Mouse (Mus musculus): Measurements from ENCODE around the gene Lmntd1. TPM values are rescaled to one million over a fixed set of nuclear protein-coding genes. Genes with fewer than 3 reads are reported as not detected.

The Lmntd1 gene
- polyA plus RNA-seq, 1 experiment from 2014 or later, result 1.1 TPM

GRCm38 (mm10) chr6:145640971-145641506 is 26.9 kb upstream of the Lmntd1 start:
- Histone ChIP-seq H3K9ac (ENCODE audit: low read length) (no peak overlapping the region), H3K36me3 (ENCODE audit: control insufficient read depth, insufficient read depth, low read length) (no peaks in the 10 kb centered on the region), H3K4me1 (ENCODE audit: control insufficient read depth, insufficient read depth, low read length) (peaks cover 3% of the 10 kb centered on the region; the same call in 1 of the 2 replicates), H3K4me2 (ENCODE audit: low read depth, low read length) (no peak overlapping the region), H3K4me3 (replicated peaks; ENCODE audit: low read length) (no peak overlapping the region), H3K27me3 (ENCODE audit: control insufficient read depth, insufficient read depth, low read length) (no peaks in the 10 kb centered on the region), H3K27ac (ENCODE audit: low read length) (no peak overlapping the region), H3K9me3 (replicated peaks; ENCODE audit: control insufficient read depth, low read length) (0 out of 2 replicates have a peak, but pooled peaks cover 5% of the 10 kb centered on the region)
- no peak for ATAC-seq (ENCODE audit: insufficient read depth, low FRiP score)
- 45% methylated on average over 4 of the region's 4 CpGs for WGBS

- Histone ChIP-seq H3K27me3 (ENCODE audit: control insufficient read depth, insufficient read depth, low read length) (no peaks in the 10 kb centered on the region), H3K4me1 (ENCODE audit: control insufficient read depth, insufficient read depth, low read length) (peaks cover 3% of the 10 kb centered on the region; the same call in 1 of the 2 replicates), H3K4me2 (ENCODE audit: low read depth, low read length) (no peak overlapping the region), H3K36me3 (ENCODE audit: control insufficient read depth, insufficient read depth, low read length) (no peaks in the 10 kb centered on the region), H3K27ac (ENCODE audit: low read length) (no peak overlapping the region), H3K9me3 (replicated peaks; ENCODE audit: control insufficient read depth, low read length) (0 out of 2 replicates have a peak, but pooled peaks cover 5% of the 10 kb centered on the region), H3K4me3 (replicated peaks; ENCODE audit: low read length) (no peak overlapping the region), H3K9ac (ENCODE audit: low read length) (no peak overlapping the region)
- ATAC-seq (ENCODE audit: insufficient read depth, low FRiP score), result no peak
- WGBS, result 52% methylated on average over 6 of the region's 6 CpGs
Measured at GRCm38 (mm10) chr6:145638248-145638647, 24.1 kb upstream of the Lmntd1 start.

GRCm38 (mm10) chr6:145636682-145637081 is 22.6 kb upstream of the Lmntd1 start:
- Histone ChIP-seq H3K36me3 (ENCODE audit: control insufficient read depth, insufficient read depth, low read length) (no peaks in the 10 kb centered on the region), H3K27me3 (ENCODE audit: control insufficient read depth, insufficient read depth, low read length) (no peaks in the 10 kb centered on the region), H3K4me1 (ENCODE audit: control insufficient read depth, insufficient read depth, low read length) (peaks cover 3% of the 10 kb centered on the region; the same call in 1 of the 2 replicates), H3K9me3 (replicated peaks; ENCODE audit: control insufficient read depth, low read length) (0 out of 2 replicates have a peak, but pooled peaks cover 5% of the 10 kb centered on the region), H3K4me3 (replicated peaks; ENCODE audit: low read length) (no peak overlapping the region), H3K27ac (ENCODE audit: low read length) (no peak overlapping the region), H3K9ac (ENCODE audit: low read length) (no peak overlapping the region), H3K4me2 (ENCODE audit: low read depth, low read length) (no peak overlapping the region)
- ATAC-seq (ENCODE audit: insufficient read depth, low FRiP score), result no peak
- 48% methylated on average over 4 of the region's 4 CpGs for WGBS

GRCm38 (mm10) chr6:145634454-145634853 is 20.3 kb upstream of the Lmntd1 start:
- H3K36me3 ChIP-seq (ENCODE audit: control insufficient read depth, insufficient read depth, low read length), result no peaks in the 10 kb centered on the region
- H3K9me3 ChIP-seq (replicated peaks; ENCODE audit: control insufficient read depth, low read length), result no peaks in the 10 kb centered on the region
- no peak overlapping the region for H3K27ac ChIP-seq (ENCODE audit: low read length)
- no peak overlapping the region for H3K4me3 ChIP-seq (replicated peaks; ENCODE audit: low read length)
- H3K4me1 ChIP-seq (ENCODE audit: control insufficient read depth, insufficient read depth, low read length), result peaks cover 3% of the 10 kb centered on the region; the same call in 1 of the 2 replicates
- no peaks in the 10 kb centered on the region for H3K27me3 ChIP-seq (ENCODE audit: control insufficient read depth, insufficient read depth, low read length)
- no peak overlapping the region for H3K9ac ChIP-seq (ENCODE audit: low read length)
- WGBS, result 78% methylated on average over 2 of the region's 2 CpGs
- no peak for ATAC-seq (ENCODE audit: insufficient read depth, low FRiP score)
- H3K4me2 ChIP-seq (ENCODE audit: low read depth, low read length), result no peak overlapping the region

GRCm38 (mm10) chr6:145630269-145630668 is 16.1 kb upstream of the Lmntd1 start:
- Histone ChIP-seq H3K27ac (ENCODE audit: low read length) (no peak overlapping the region), H3K9ac (ENCODE audit: low read length) (no peak overlapping the region), H3K4me1 (ENCODE audit: control insufficient read depth, insufficient read depth, low read length) (no peaks in the 10 kb centered on the region), H3K4me2 (ENCODE audit: low read depth, low read length) (no peak overlapping the region), H3K4me3 (replicated peaks; ENCODE audit: low read length) (no peak overlapping the region), H3K36me3 (ENCODE audit: control insufficient read depth, insufficient read depth, low read length) (no peaks in the 10 kb centered on the region), H3K9me3 (replicated peaks; ENCODE audit: control insufficient read depth, low read length) (no peaks in the 10 kb centered on the region), H3K27me3 (ENCODE audit: control insufficient read depth, insufficient read depth, low read length) (no peaks in the 10 kb centered on the region)
- WGBS, result 44% methylated on average over 6 of the region's 6 CpGs
- no peak for ATAC-seq (ENCODE audit: insufficient read depth, low FRiP score)

GRCm38 (mm10) chr6:145623141-145623540 is 9.0 kb upstream of the Lmntd1 start:
- no peaks in the 10 kb centered on the region for H3K4me1 ChIP-seq (ENCODE audit: control insufficient read depth, insufficient read depth, low read length)
- H3K4me2 ChIP-seq (ENCODE audit: low read depth, low read length), result no peak overlapping the region
- no peaks in the 10 kb centered on the region for H3K9me3 ChIP-seq (replicated peaks; ENCODE audit: control insufficient read depth, low read length)
- no peaks in the 10 kb centered on the region for H3K27me3 ChIP-seq (ENCODE audit: control insufficient read depth, insufficient read depth, low read length)
- H3K27ac ChIP-seq (ENCODE audit: low read length), result no peak overlapping the region
- WGBS, result 89% methylated on average over 4 of the region's 4 CpGs
- H3K4me3 ChIP-seq (replicated peaks; ENCODE audit: low read length), result no peak overlapping the region
- H3K36me3 ChIP-seq (ENCODE audit: control insufficient read depth, insufficient read depth, low read length), result no peaks in the 10 kb centered on the region
- no peak overlapping the region for H3K9ac ChIP-seq (ENCODE audit: low read length)
- ATAC-seq (ENCODE audit: insufficient read depth, low FRiP score), result no peak

- Histone ChIP-seq H3K36me3 (ENCODE audit: control insufficient read depth, insufficient read depth, low read length) (no peaks in the 10 kb centered on the region), H3K27ac (ENCODE audit: low read length) (no peak overlapping the region), H3K4me3 (replicated peaks; ENCODE audit: low read length) (no peak overlapping the region), H3K9me3 (replicated peaks; ENCODE audit: control insufficient read depth, low read length) (no peaks in the 10 kb centered on the region), H3K4me1 (ENCODE audit: control insufficient read depth, insufficient read depth, low read length) (no peaks in the 10 kb centered on the region), H3K4me2 (ENCODE audit: low read depth, low read length) (no peak overlapping the region), H3K27me3 (ENCODE audit: control insufficient read depth, insufficient read depth, low read length) (no peaks in the 10 kb centered on the region), H3K9ac (ENCODE audit: low read length) (0 out of 2 replicates have a peak overlapping the region, but pooled peaks have one; percentile 20)
- WGBS, result 76% methylated on average over 5 of the region's 5 CpGs
- no peak for ATAC-seq (ENCODE audit: insufficient read depth, low FRiP score)
Measured at GRCm38 (mm10) chr6:145616402-145617229, 2.5 kb upstream of the Lmntd1 start.

- H3K9me3 ChIP-seq (replicated peaks; ENCODE audit: control insufficient read depth, low read length), result no peaks in the 10 kb centered on the region
- no peaks in the 10 kb centered on the region for H3K27me3 ChIP-seq (ENCODE audit: control insufficient read depth, insufficient read depth, low read length)
- H3K4me1 ChIP-seq (ENCODE audit: control insufficient read depth, insufficient read depth, low read length), result no peaks in the 10 kb centered on the region
- H3K36me3 ChIP-seq (ENCODE audit: control insufficient read depth, insufficient read depth, low read length), result no peaks in the 10 kb centered on the region
- no peak for ATAC-seq (ENCODE audit: insufficient read depth, low FRiP score)
- 0 out of 2 replicates have a peak within 1 kb of the TSS, but pooled peaks have one; percentile 20 for H3K9ac ChIP-seq (ENCODE audit: low read length)
- H3K4me3 ChIP-seq (replicated peaks; ENCODE audit: low read length), result no peak within 1 kb of the TSS
- 97% methylated on average over 31 of the region's 31 CpGs for WGBS
- H3K4me2 ChIP-seq (ENCODE audit: low read depth, low read length), result no peak within 1 kb of the TSS
- H3K27ac ChIP-seq (ENCODE audit: low read length), result no peak within 1 kb of the TSS
Measured at GRCm38 (mm10) chr6:145615666-145616210, 1.6 kb upstream of the Lmntd1 start, which contains the start of gene Tuba3b. Tuba3b (plus strand) TSS chr6:145615757.

- no peak overlapping the region for H3K27ac ChIP-seq (ENCODE audit: low read length)
- 0 out of 2 replicates have a peak, but pooled peaks cover 4% of the 10 kb centered on the region for H3K4me1 ChIP-seq (ENCODE audit: control insufficient read depth, insufficient read depth, low read length)
- no peaks in the 10 kb centered on the region for H3K9me3 ChIP-seq (replicated peaks; ENCODE audit: control insufficient read depth, low read length)
- ATAC-seq (ENCODE audit: insufficient read depth, low FRiP score), result no peak
- H3K4me2 ChIP-seq (ENCODE audit: low read depth, low read length), result no peak overlapping the region
- no peak overlapping the region for H3K9ac ChIP-seq (ENCODE audit: low read length)
- no peaks in the 10 kb centered on the region for H3K27me3 ChIP-seq (ENCODE audit: control insufficient read depth, insufficient read depth, low read length)
- H3K36me3 ChIP-seq (ENCODE audit: control insufficient read depth, insufficient read depth, low read length), result no peaks in the 10 kb centered on the region
- H3K4me3 ChIP-seq (replicated peaks; ENCODE audit: low read length), result no peak overlapping the region
- WGBS, result 84% methylated on average over 3 of the region's 3 CpGs
Measured at GRCm38 (mm10) chr6:145612611-145613010, 1.5 kb downstream of the Lmntd1 start.

Measured in stomach, embryonic 16.5 days (tissue).